Mouse (Mus musculus) erythroblast, embryonic 14.5 days (primary cell): ENCODE measurements around the gene Ssb.

ENCODE experiments used
- GATA1 ChIP-seq: IDR thresholded peaks from 2 replicates; pipeline ENCODE4 v1.6.1; 2012; ENCODE audit warnings: low read length, inconsistent platforms, mixed read lengths
- TAL1 ChIP-seq: IDR thresholded peaks from 3 replicates; pipeline ENCODE4 v1.6.1; 2012; ENCODE audit warnings: low read length, inconsistent platforms, mixed read lengths

DNA sequence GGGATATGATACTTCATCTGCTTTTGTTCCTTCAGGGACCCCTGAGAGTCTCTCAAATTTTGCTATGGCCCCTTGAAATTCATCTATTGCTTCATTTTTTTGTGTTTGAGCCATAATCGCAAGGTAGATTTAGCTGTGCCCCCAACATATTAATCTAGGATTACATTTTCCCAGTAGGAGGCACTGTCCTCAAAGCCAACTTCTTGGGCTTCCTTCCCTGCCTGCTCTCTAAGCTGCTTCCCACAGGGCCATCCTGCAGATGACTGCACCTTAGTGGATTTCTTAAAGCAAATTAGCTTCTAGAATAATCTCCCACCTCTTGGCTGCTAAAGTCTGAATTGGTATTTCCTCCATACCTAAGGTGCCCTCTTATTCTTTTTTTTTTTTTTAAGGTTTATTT is 3.5 kb upstream of the Ssb start:
- TF ChIP-seq GATA1 (no peak), TAL1 (no peak)
